Mouse (Mus musculus) C2C12 (cell line): ENCODE measurements at regions not wholly inside any gene's neighbourhood (a gene's known extent, or its start where the extent isn't known, plus 50 kb on each side); places are given as distances from the start of the nearest gene placed in this dataset.
A peak's percentile ranks its signal among the peaks of the same experiment; 100 is the strongest.

Source experiments
- H3K27me3 ChIP-seq: one replicate; pipeline ENCODE4 v1.6.1; 2011; ENCODE audit not compliant: control insufficient read depth, insufficient read depth, insufficient read length
- H3K36me3 ChIP-seq: one replicate; pipeline ENCODE4 v1.6.1; 2011; ENCODE audit not compliant: control insufficient read depth, insufficient read depth
- H3K4me3 ChIP-seq: one replicate; pipeline ENCODE4 v1.5.1; 2011; ENCODE audit warnings: mild to moderate bottlenecking, control low read depth; ENCODE audit not compliant: poor library complexity, insufficient read depth, severe bottlenecking
- H3K79me2 ChIP-seq: one replicate; pipeline ENCODE4 v1.6.1; 2011; ENCODE audit not compliant: control insufficient read depth, insufficient read depth
- H3K79me3 ChIP-seq: one replicate; pipeline ENCODE4 v1.6.1; 2011; ENCODE audit warnings: low read depth, control low read depth
- H3ac ChIP-seq: one replicate; pipeline ENCODE3; 2011; ENCODE audit warnings: low read depth; ENCODE audit not compliant: control insufficient read depth, insufficient read length
- CEBPB ChIP-seq: IDR thresholded peaks from one replicate; pipeline ENCODE4 v1.6.1; 2011; ENCODE audit warnings: low read depth, mild to moderate bottlenecking, control low read depth, moderate library complexity
- CTCF ChIP-seq: IDR thresholded peaks from one replicate; pipeline ENCODE4 v1.5.1; 2011; ENCODE audit not compliant: control insufficient read depth, insufficient read depth, insufficient read length
- FOSL1 ChIP-seq: IDR thresholded peaks from one replicate; pipeline ENCODE4 v1.8.0; 2011; ENCODE audit warnings: mild to moderate bottlenecking, low read length; ENCODE audit not compliant: poor library complexity, insufficient read depth, severe bottlenecking
- MAX ChIP-seq: IDR thresholded peaks from one replicate; pipeline ENCODE4 v1.6.1; 2011; ENCODE audit warnings: mild to moderate bottlenecking, control low read depth
- MYOD1 ChIP-seq: IDR thresholded peaks from one replicate; pipeline ENCODE4 v1.6.1; 2011; ENCODE audit warnings: low read depth; ENCODE audit not compliant: control insufficient read depth, insufficient read length
- MYOG ChIP-seq: IDR thresholded peaks from one replicate; pipeline ENCODE4 v1.6.1; 2011; ENCODE audit not compliant: control insufficient read depth, insufficient read length; ENCODE audit errors: extremely low read depth
- USF1 ChIP-seq: IDR thresholded peaks from one replicate; pipeline ENCODE4 v1.6.1; 2011; ENCODE audit warnings: low read depth, mild to moderate bottlenecking, control low read depth, moderate library complexity

GRCm38 (mm10) chr10:96744167-96744777, 127.5 kb downstream of the Btg1 start:
- TF ChIP-seq MYOD1 (no peak), CTCF (no peak), MAX (no peak), FOSL1 (no peak)
- H3K4me3 ChIP-seq = no peak overlapping the region

GRCm38 (mm10) chr10:96747015-96747663, 130.3 kb downstream of the Btg1 start:
- H3K27me3 ChIP-seq = no peaks in the 10 kb centered on the region
- no peaks in the 10 kb centered on the region for H3K79me3 ChIP-seq

More at GRCm38 (mm10) chr10:96744167-96744777, 127.5 kb downstream of the Btg1 start:
- H3K79me3 ChIP-seq = no peaks in the 10 kb centered on the region
- H3K27me3 ChIP-seq = no peaks in the 10 kb centered on the region
- no peaks in the 10 kb centered on the region for H3K79me2 ChIP-seq
- no peak overlapping the region for H3ac ChIP-seq
- no peaks in the 10 kb centered on the region for H3K36me3 ChIP-seq

GRCm38 (mm10) chr10:96750861-96751260, 134.1 kb downstream of the Btg1 start:
- no peaks in the 10 kb centered on the region for H3K79me3 ChIP-seq
- no peaks in the 10 kb centered on the region for H3K36me3 ChIP-seq
- H3K79me2 ChIP-seq = no peaks in the 10 kb centered on the region
- H3K27me3 ChIP-seq = no peaks in the 10 kb centered on the region
- no peak for TF ChIP-seq MYOG
- no peak for TF ChIP-seq FOSL1
- TF ChIP-seq CEBPB = no peak
- no peak overlapping the region for H3K4me3 ChIP-seq
- H3ac ChIP-seq = no peak overlapping the region

More at GRCm38 (mm10) chr10:96747015-96747663, 130.3 kb downstream of the Btg1 start:
- H3ac ChIP-seq = no peak overlapping the region
- H3K4me3 ChIP-seq = no peak overlapping the region
- no peaks in the 10 kb centered on the region for H3K79me2 ChIP-seq
- no peaks in the 10 kb centered on the region for H3K36me3 ChIP-seq
- no peak for TF ChIP-seq CEBPB
- no peak for TF ChIP-seq MYOD1
- no peak for TF ChIP-seq MAX
- TF ChIP-seq FOSL1 = no peak
- no peak for TF ChIP-seq MYOG
- TF ChIP-seq CTCF = no peak

GRCm38 (mm10) chr10:96751580-96752264, 134.9 kb downstream of the Btg1 start:
- no peaks in the 10 kb centered on the region for H3K27me3 ChIP-seq
- H3K79me2 ChIP-seq = no peaks in the 10 kb centered on the region
- no peaks in the 10 kb centered on the region for H3K36me3 ChIP-seq
- TF ChIP-seq CEBPB = no peak
- no peak for TF ChIP-seq MYOG
- TF ChIP-seq FOSL1 = no peak
- no peak for TF ChIP-seq MAX
- TF ChIP-seq USF1 = no peak
- TF ChIP-seq CTCF = no peak
- TF ChIP-seq MYOD1 = peak; percentile 7
- H3ac ChIP-seq = peak overlapping the region; percentile 18
- H3K4me3 ChIP-seq = no peak overlapping the region
- H3K79me3 ChIP-seq = no peaks in the 10 kb centered on the region

- no peaks in the 10 kb centered on the region for H3K79me2 ChIP-seq
- no peak overlapping the region for H3K4me3 ChIP-seq
- H3K27me3 ChIP-seq = no peaks in the 10 kb centered on the region
- no peak overlapping the region for H3ac ChIP-seq
- TF ChIP-seq MYOG (no peak), MAX (no peak), CTCF (no peak)
- H3K36me3 ChIP-seq = no peaks in the 10 kb centered on the region
- no peaks in the 10 kb centered on the region for H3K79me3 ChIP-seq
These were observed 135.7 kb downstream of the Btg1 start for GRCm38 (mm10) chr10:96752531-96752930.

- Histone ChIP-seq H3K27me3 (no peaks in the 10 kb centered on the region), H3K36me3 (no peaks in the 10 kb centered on the region), H3K79me2 (no peaks in the 10 kb centered on the region), H3ac (no peak overlapping the region), H3K4me3 (no peak overlapping the region), H3K79me3 (no peaks in the 10 kb centered on the region)
- TF ChIP-seq MYOG (no peak), MAX (no peak), CEBPB (no peak), USF1 (no peak), CTCF (no peak), MYOD1 (no peak), FOSL1 (no peak)
These were observed 136.7 kb downstream of the Btg1 start for GRCm38 (mm10) chr10:96753521-96753920.
